Mouse (Mus musculus): ENCODE results near the gene Dact2. TPM values are rescaled to one million over a fixed set of nuclear protein-coding genes. Genes with fewer than 3 reads are reported as not detected.

Gene Dact2
- total and polyA plus RNA-seq, 2 experiments from 2014 or later = 2.0 to 18.6 TPM

DNA sequence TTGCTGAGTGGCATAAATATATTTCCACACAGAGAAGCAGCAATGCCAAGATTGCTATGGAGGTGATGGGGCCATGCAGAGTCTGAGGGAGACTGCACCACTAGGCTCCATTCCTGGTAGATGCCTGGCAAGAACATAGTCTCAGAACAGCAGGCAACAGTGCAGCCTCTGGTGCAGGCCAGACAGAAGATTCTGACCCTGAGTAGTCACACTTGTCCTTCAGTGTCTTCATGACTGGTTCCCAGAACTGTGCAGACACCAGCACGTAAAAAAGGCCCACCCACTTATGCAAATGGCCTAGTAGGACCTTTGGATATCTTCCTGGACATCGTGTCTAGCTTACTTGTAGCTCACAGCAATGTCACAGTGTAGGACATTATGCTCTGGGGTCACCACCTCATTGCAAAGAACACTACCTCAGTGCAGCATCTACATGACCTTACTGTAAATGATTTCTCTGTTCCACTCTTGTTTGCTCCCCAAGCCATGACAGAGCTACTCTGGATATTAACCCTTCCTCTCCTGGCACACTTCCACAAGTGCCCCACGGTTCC is 9.9 kb upstream of the Dact2 start:
- ATAC-seq = no peak

DNA sequence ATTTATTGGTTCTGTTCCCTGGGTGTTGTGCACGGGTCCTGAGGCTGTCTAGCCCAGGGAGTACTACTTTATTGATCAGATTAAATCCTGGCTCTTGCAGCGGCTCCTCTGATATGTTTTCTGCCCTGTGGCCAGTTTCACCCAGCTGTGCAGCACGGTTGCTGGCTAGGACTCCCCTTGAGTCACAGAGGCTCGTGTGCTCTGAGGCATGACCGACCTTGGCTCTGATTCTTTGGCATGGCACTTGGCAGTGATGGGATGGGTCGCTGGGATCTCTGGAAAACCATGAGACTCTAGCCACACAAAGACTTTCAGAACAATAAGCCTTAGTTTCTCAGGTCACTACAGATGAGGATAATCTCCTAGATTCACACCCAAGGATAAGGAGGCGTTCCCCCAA is 8.7 kb upstream of the Dact2 start:
- TF ChIP-seq CTCF (IDR thresholded peaks at IDR 0.05; ENCODE audit: low read depth) = no peak
- Histone ChIP-seq H3K4me1 (ENCODE audit: insufficient read depth, low read length) (no peaks in the 10 kb centered on the region), H3K9me3 (ENCODE audit: low read length) (no peaks in the 10 kb centered on the region), H3K9ac (replicated peaks; ENCODE audit: low read length) (no peak overlapping the region), H3K4me3 (ENCODE audit: low read length) (no peak overlapping the region), H3K27me3 (ENCODE audit: insufficient read depth, low read length) (no peaks in the 10 kb centered on the region), H3K27ac (no peak overlapping the region), H3K4me2 (ENCODE audit: low read depth, low read length) (no peak overlapping the region), H3K36me3 (ENCODE audit: insufficient read depth, low read length) (no peaks in the 10 kb centered on the region)
- ATAC-seq = no peak
- 55% methylated on average over 7 of the region's 7 CpGs for WGBS
- peak; percentile 28 for DNase-seq (ENCODE audit: low spot score)

More for the DNA sequence above, 9.9 kb upstream of the Dact2 start:
- Histone ChIP-seq H3K36me3 (ENCODE audit: insufficient read depth, low read length) (no peaks in the 10 kb centered on the region), H3K27me3 (ENCODE audit: insufficient read depth, low read length) (no peaks in the 10 kb centered on the region), H3K9ac (replicated peaks; ENCODE audit: low read length) (no peak overlapping the region), H3K9me3 (ENCODE audit: low read length) (no peaks in the 10 kb centered on the region), H3K27ac (no peak overlapping the region), H3K4me1 (ENCODE audit: insufficient read depth, low read length) (no peaks in the 10 kb centered on the region), H3K4me3 (ENCODE audit: low read length) (no peak overlapping the region), H3K4me2 (ENCODE audit: low read depth, low read length) (no peak overlapping the region)
- 74% methylated on average over 3 of the region's 3 CpGs for WGBS
- no peak for DNase-seq (ENCODE audit: low spot score)
- no peak for TF ChIP-seq CTCF (IDR thresholded peaks at IDR 0.05; ENCODE audit: low read depth)

DNA sequence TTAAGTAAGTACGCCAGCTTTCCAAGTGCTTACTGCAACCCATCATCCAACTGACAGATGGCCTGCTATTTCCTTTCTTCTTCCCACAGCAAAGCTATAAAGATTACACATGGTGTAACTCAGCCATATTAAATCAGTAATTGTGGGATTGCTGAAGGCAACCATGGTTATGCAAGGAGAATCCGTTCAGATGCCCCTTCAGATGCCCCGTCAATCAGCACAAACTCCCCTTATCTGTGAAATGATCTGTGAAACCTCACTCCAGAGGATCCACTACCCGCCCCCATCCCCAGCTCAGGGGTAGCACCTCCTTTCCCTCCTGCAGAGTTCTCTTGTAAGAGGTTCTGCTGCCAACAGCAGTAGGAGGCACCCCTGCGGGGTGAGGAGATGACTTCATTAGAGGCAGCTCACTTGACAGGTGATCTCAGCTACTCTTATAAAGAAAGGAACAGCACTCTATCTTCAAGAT is 3.0 kb upstream of the Dact2 start:
- ATAC-seq = no peak

DNA sequence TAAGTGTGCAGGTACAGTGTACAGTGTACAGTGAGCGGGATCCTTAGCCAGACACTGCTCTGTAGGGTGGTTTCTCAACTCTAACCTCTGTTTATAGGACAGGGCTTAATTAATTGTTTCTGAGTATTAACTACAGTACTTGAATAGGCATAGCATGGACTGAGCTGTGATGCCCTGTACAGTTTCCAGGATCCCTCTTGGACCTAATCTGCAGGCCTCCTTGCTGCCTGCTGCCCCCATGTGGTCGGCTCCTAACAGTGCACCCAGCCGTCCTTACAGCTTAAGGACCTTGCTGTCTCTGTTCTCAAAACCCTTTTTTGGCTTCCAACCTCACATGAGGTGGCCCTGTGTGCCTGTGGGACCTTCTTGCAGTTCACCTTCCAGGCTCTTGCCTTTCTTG is 2.0 kb upstream of the Dact2 start:
- H3K9ac ChIP-seq (replicated peaks; ENCODE audit: low read length) = no peak overlapping the region
- peak; percentile 97 for TF ChIP-seq CTCF (IDR thresholded peaks at IDR 0.05; ENCODE audit: low read depth)

More for the DNA sequence above, 3.0 kb upstream of the Dact2 start:
- no peak overlapping the region for H3K9ac ChIP-seq (replicated peaks; ENCODE audit: low read length)
- H3K27me3 ChIP-seq (ENCODE audit: insufficient read depth, low read length) = peaks cover 15% of the 10 kb centered on the region
- peaks cover 4% of the 10 kb centered on the region; the same call in 1 of the 2 replicates for H3K4me1 ChIP-seq (ENCODE audit: insufficient read depth, low read length)
- no peaks in the 10 kb centered on the region for H3K36me3 ChIP-seq (ENCODE audit: insufficient read depth, low read length)
- H3K4me2 ChIP-seq (ENCODE audit: low read depth, low read length) = no peak overlapping the region
- TF ChIP-seq CTCF (IDR thresholded peaks at IDR 0.05; ENCODE audit: low read depth) = no peak
- no peak for DNase-seq (ENCODE audit: low spot score)
- no peak overlapping the region for H3K4me3 ChIP-seq (ENCODE audit: low read length)
- 19% methylated on average over 5 of the region's 5 CpGs for WGBS
- H3K27ac ChIP-seq = no peak overlapping the region
- no peaks in the 10 kb centered on the region for H3K9me3 ChIP-seq (ENCODE audit: low read length)

DNA sequence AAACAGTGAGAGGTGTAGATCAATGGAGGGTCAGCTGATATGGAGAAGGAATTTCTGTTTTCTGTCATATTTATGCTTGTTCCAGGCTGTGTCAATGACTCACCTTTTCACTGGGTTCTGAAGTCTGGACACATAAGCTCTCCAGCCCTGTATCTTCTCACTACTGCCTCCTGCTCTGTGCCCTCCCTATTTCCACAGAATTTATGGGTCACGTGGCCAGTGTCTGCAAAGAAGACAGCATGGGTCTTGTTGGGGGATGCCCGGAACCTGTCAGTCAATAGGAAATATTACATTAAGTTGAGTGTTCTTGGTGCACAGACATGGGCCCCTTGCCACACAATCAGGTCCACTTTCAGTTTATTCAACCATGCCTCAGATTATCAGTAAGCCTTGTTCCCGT is 1.1 kb upstream of the Dact2 start:
- H3K9me3 ChIP-seq (ENCODE audit: low read length) = no peaks in the 10 kb centered on the region
- H3K4me1 ChIP-seq (ENCODE audit: insufficient read depth, low read length) = peaks cover 4% of the 10 kb centered on the region; the same call in 1 of the 2 replicates
- H3K9ac ChIP-seq (replicated peaks; ENCODE audit: low read length) = no peak overlapping the region
- no peak overlapping the region for H3K4me2 ChIP-seq (ENCODE audit: low read depth, low read length)
- DNase-seq (ENCODE audit: low spot score) (no peak), ATAC-seq (no peak)
- WGBS = 67% methylated on average over 3 of the region's 3 CpGs
- no peak overlapping the region for H3K4me3 ChIP-seq (ENCODE audit: low read length)
- no peaks in the 10 kb centered on the region for H3K36me3 ChIP-seq (ENCODE audit: insufficient read depth, low read length)
- H3K27ac ChIP-seq = no peak overlapping the region
- peaks cover 18% of the 10 kb centered on the region for H3K27me3 ChIP-seq (ENCODE audit: insufficient read depth, low read length)
- no peak for TF ChIP-seq CTCF (IDR thresholded peaks at IDR 0.05; ENCODE audit: low read depth)

More for the DNA sequence above, 2.0 kb upstream of the Dact2 start:
- H3K27me3 ChIP-seq (ENCODE audit: insufficient read depth, low read length) = peaks cover 18% of the 10 kb centered on the region
- peak; percentile 49 for ATAC-seq
- WGBS = 35% methylated on average over 3 of the region's 3 CpGs
- H3K4me3 ChIP-seq (ENCODE audit: low read length) = no peak overlapping the region
- peak; percentile 86 for DNase-seq (ENCODE audit: low spot score)
- H3K4me2 ChIP-seq (ENCODE audit: low read depth, low read length) = no peak overlapping the region
- no peak overlapping the region for H3K27ac ChIP-seq
- H3K36me3 ChIP-seq (ENCODE audit: insufficient read depth, low read length) = no peaks in the 10 kb centered on the region
- H3K9me3 ChIP-seq (ENCODE audit: low read length) = no peaks in the 10 kb centered on the region
- H3K4me1 ChIP-seq (ENCODE audit: insufficient read depth, low read length) = peaks cover 4% of the 10 kb centered on the region; the same call in 1 of the 2 replicates

DNA sequence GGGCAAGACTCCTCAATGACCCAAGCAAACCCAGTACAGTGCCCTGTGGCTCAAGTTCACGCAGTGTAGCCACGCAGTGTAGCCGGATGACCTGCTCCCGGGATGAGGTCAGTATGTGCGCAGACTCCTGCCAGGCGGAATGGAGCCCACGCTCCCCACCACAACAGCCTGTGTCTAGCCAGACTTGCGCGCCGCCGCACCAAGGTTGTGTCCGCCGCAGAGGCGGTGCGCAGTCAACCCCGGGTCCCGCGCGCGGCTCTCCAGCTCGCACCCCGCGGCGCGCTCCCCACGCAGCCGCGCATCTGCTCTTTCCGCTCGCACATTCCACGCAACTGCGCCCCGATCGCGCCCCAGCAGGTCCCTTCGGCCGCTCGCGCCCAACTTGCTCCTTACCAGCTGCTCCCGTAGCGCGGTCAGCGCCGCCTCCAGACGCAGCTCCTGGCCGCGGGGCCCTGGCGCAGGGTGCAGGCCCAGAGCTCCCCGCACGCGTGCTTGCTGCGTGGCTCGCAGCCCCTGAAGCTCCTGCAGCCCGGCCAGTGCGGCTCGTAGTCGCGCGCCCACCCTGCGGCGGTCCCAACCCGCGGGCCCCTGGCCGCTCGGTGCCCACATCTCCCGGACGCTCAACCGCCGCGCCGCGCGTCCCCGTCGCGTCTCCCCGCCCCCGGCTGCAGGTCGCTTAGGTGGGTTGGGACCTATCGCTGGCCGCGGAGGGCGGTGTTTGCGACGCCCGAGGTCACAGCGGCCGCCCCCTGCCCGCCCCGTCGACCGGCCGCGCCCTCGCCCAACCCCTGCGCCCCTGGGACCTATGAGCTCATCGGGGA is 773 bp downstream of the Dact2 start:
- no peaks in the 10 kb centered on the region for H3K9me3 ChIP-seq (ENCODE audit: low read length)
- peaks cover 4% of the 10 kb centered on the region; the same call in 1 of the 2 replicates for H3K4me1 ChIP-seq (ENCODE audit: insufficient read depth, low read length)
- H3K4me2 ChIP-seq (ENCODE audit: low read depth, low read length) = peak overlapping the region; percentile 88
- no peaks in the 10 kb centered on the region for H3K36me3 ChIP-seq (ENCODE audit: insufficient read depth, low read length)
- DNase-seq (ENCODE audit: low spot score) (peak; percentile 70), ATAC-seq (peak; percentile 66)
- peak overlapping the region; percentile 74 for H3K9ac ChIP-seq (replicated peaks; ENCODE audit: low read length)
- no peak for TF ChIP-seq CTCF (IDR thresholded peaks at IDR 0.05; ENCODE audit: low read depth)
- H3K4me3 ChIP-seq (ENCODE audit: low read length) = peak overlapping the region; percentile 66
- H3K27ac ChIP-seq = peak overlapping the region; percentile 64
- under 1% methylated on average over 93 of the region's 97 CpGs for WGBS
- H3K27me3 ChIP-seq (ENCODE audit: insufficient read depth, low read length) = peaks cover 18% of the 10 kb centered on the region
